Mouse (Mus musculus): ENCODE data around the gene Plod3. TPM values are rescaled to one million over a fixed set of nuclear protein-coding genes. Genes with fewer than 3 reads are reported as not detected.

The Plod3 gene
- polyA plus RNA-seq, 1 experiment from 2014 or later: 34.0 TPM

DNA sequence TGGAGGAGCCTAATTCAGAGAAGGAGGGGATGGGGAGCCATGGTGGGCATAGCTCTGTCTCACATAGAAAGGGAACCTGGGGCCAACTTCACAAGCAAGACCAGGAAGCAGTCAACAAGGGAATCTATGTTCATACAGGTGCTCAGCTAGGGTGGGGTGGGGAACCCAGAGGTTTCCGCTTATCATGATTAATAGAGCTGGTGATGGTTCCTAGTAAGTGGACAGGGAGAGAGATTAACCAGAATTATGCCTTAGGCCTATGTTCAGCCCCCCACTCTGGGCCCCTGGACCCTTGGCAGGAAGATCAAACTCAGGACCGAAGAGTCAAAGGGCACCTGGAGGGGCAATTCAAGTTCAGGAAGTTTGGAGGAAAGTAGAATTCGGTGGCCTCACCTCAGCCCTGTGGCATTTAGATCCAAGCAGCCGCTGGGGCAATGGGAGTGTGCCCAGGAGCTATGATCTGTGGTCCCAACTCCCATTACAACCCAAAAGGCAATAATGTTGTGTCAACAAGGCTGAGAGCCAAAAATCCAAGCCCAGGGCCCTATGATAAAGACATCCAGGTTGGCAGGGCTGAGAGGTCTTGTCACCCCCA, 19.9 kb upstream of the Plod3 start:
- Histone ChIP-seq H3K27ac (no peak overlapping the region), H3K27me3 (no peaks in the 10 kb centered on the region), H3K9ac (no peak overlapping the region), H3K9me3 (no peaks in the 10 kb centered on the region), H3K4me2 (no peak overlapping the region), H3K4me1 (replicated peaks) (peaks cover 11% of the 10 kb centered on the region), H3K36me3 (peaks cover 53% of the 10 kb centered on the region), H3K4me3 (no peak overlapping the region)
- no peak for ATAC-seq (ENCODE audit: low FRiP score)
- 96% methylated on average over 4 of the region's 4 CpGs for WGBS

DNA sequence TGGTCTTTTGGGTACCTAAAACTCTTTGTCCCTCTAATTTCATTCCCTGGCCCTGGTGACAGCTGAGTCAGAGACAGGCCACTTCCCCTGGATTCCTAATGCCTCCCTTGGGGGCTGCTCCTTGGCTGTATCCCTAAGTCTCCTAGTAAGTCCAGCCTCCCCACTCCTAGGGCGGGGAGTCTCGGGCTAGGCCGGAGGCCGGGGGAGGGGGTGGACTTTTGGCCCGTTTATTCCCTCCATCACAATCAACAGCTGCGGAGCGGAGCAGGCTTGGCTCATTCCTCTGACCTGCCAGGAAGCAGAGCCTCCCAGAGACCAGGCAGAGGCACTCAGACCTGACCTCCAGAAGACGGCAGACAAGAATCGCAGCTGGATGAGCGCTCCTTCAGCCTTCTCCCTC, 19.2 kb upstream of the Plod3 start:
- ATAC-seq (ENCODE audit: low FRiP score): no peak
- Histone ChIP-seq H3K9me3 (no peaks in the 10 kb centered on the region), H3K4me3 (no peak overlapping the region), H3K9ac (no peak overlapping the region), H3K27ac (no peak overlapping the region), H3K4me1 (replicated peaks) (peaks cover 11% of the 10 kb centered on the region), H3K27me3 (no peaks in the 10 kb centered on the region), H3K4me2 (no peak overlapping the region), H3K36me3 (peaks cover 53% of the 10 kb centered on the region)
- 79% methylated on average over 10 of the region's 10 CpGs for WGBS

- H3K4me1 ChIP-seq (replicated peaks): no peaks in the 10 kb centered on the region; the same call in 1 of the 2 replicates
- peaks cover 28% of the 10 kb centered on the region for H3K36me3 ChIP-seq
- WGBS: 75% methylated on average over 1 of the region's 1 CpGs
- H3K27me3 ChIP-seq: no peaks in the 10 kb centered on the region
- H3K9me3 ChIP-seq: no peaks in the 10 kb centered on the region
- H3K4me2 ChIP-seq: no peak overlapping the region
- no peak overlapping the region for H3K4me3 ChIP-seq
- ATAC-seq (ENCODE audit: low FRiP score): no peak
- no peak overlapping the region for H3K27ac ChIP-seq
- no peak overlapping the region for H3K9ac ChIP-seq
Observed at GRCm38 (mm10) chr5:136970703-136971102, 16.1 kb upstream of the Plod3 start.

DNA sequence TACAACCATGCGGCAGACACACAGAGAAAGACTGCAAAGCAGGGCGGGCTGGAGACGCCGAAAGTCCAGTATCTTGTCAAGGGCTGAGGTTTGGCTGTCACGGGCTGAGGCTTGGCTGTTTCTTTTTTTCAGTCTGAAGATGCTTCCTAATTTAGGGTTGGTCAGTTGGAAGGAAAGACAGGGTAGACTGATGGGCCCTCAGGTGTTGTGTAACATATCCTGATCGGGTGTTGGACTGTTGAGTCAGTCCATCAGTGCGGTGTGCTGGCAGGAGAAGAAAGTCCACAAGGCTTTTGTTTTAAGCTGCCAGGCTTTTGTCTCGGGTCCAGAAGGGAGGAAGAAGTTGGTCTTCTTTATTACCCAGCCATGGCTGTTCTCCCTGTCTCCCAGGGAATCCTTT, 13.1 kb upstream of the Plod3 start:
- Histone ChIP-seq H3K27me3 (no peaks in the 10 kb centered on the region), H3K4me3 (no peak overlapping the region), H3K4me1 (replicated peaks) (no peaks in the 10 kb centered on the region), H3K9ac (no peak overlapping the region), H3K4me2 (no peak overlapping the region), H3K27ac (no peak overlapping the region), H3K36me3 (peaks cover 1% of the 10 kb centered on the region; the same call in 1 of the 2 replicates), H3K9me3 (no peaks in the 10 kb centered on the region)
- WGBS: 87% methylated on average over 8 of the region's 8 CpGs
- ATAC-seq (ENCODE audit: low FRiP score): no peak

- Histone ChIP-seq H3K27me3 (no peaks in the 10 kb centered on the region), H3K9me3 (no peaks in the 10 kb centered on the region), H3K36me3 (peaks cover 26% of the 10 kb centered on the region), H3K4me1 (replicated peaks) (no peaks in the 10 kb centered on the region), H3K27ac (no peak overlapping the region), H3K4me3 (no peak overlapping the region), H3K9ac (no peak overlapping the region), H3K4me2 (no peak overlapping the region)
- no peak for ATAC-seq (ENCODE audit: low FRiP score)
- 65% methylated on average over 4 of the region's 4 CpGs for WGBS
Observed at GRCm38 (mm10) chr5:136977769-136978168, 9.1 kb upstream of the Plod3 start.

GRCm38 (mm10) chr5:136979762-136980161, 7.1 kb upstream of the Plod3 start:
- H3K9ac ChIP-seq: no peak overlapping the region
- no peaks in the 10 kb centered on the region for H3K27me3 ChIP-seq
- 86% methylated on average over 2 of the region's 2 CpGs for WGBS
- H3K4me2 ChIP-seq: no peak overlapping the region
- H3K36me3 ChIP-seq: peaks cover 40% of the 10 kb centered on the region
- H3K4me1 ChIP-seq (replicated peaks): 0 out of 2 replicates have a peak, but pooled peaks cover under 1% of the 10 kb centered on the region
- ATAC-seq (ENCODE audit: low FRiP score): no peak
- no peak overlapping the region for H3K27ac ChIP-seq
- no peak overlapping the region for H3K4me3 ChIP-seq
- H3K9me3 ChIP-seq: no peaks in the 10 kb centered on the region

- H3K9me3 ChIP-seq: no peaks in the 10 kb centered on the region
Observed at GRCm38 (mm10) chr5:136980974-136981373, 5.8 kb upstream of the Plod3 start.

DNA sequence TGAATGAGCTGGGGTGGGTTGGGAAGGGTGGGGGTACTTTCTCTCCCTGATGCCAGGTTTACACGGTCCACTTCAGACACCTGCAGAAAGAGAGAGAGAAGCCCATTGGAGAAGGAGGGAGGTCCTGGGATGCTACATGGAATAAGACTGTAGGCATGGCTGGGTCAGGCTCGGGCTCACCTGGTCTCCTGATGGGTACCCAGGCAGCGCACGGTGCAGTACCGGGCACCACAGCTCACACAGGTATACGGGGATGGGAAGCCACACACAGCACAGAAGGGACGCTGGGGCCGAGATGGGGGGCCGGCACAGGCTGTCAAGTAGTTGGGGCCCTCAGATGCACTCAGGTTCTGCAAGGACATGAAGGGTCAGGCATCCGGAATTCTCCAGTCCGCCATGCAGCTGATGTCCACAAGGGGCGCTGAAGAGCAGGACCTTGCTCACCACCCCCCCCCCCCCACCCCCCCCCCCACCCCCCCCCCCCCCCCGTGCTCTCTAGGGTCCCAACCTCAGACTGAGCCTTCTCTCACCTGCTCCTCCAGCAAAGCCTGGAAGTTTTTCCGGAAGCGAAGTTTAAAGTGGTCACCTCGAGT, 4.4 kb upstream of the Plod3 start:
- Histone ChIP-seq H3K4me2 (no peak overlapping the region), H3K36me3 (peaks cover 40% of the 10 kb centered on the region), H3K9me3 (no peaks in the 10 kb centered on the region), H3K9ac (no peak overlapping the region), H3K4me3 (no peak overlapping the region), H3K27ac (no peak overlapping the region), H3K27me3 (no peaks in the 10 kb centered on the region), H3K4me1 (replicated peaks) (peaks cover 14% of the 10 kb centered on the region)
- no peak for ATAC-seq (ENCODE audit: low FRiP score)
- WGBS: 73% methylated on average over 10 of the region's 16 CpGs

More at GRCm38 (mm10) chr5:136980974-136981373, 5.8 kb upstream of the Plod3 start:
- ATAC-seq (ENCODE audit: low FRiP score): no peak
- Histone ChIP-seq H3K4me1 (replicated peaks) (peaks cover 9% of the 10 kb centered on the region), H3K36me3 (peaks cover 40% of the 10 kb centered on the region), H3K4me3 (no peak overlapping the region), H3K4me2 (no peak overlapping the region), H3K27me3 (no peaks in the 10 kb centered on the region), H3K27ac (no peak overlapping the region), H3K9ac (no peak overlapping the region)
- 93% methylated on average over 8 of the region's 8 CpGs for WGBS

DNA sequence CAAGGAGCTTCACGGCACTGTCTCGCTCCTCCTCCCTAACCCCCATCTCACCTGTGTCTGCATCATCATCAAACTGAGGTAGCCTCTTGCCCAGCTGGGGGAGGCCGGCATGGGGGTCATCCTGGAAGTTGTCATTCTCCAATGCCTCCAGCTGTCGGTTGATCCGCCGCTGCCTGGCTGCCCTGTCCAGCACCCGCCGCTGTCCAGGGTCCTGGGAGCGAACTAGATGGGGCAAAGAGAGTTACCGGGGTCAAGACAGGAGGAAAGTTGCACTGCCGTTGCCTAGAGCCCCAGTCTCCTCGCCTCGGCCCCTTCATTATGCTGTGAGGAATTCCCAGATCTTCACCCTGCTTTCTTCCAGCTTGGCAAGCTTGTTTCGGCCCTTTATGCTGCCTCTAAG, 2.0 kb upstream of the Plod3 start:
- peaks cover 48% of the 10 kb centered on the region for H3K36me3 ChIP-seq
- no peak overlapping the region for H3K4me2 ChIP-seq
- no peak overlapping the region for H3K27ac ChIP-seq
- H3K4me3 ChIP-seq: no peak overlapping the region
- 67% methylated on average over 14 of the region's 14 CpGs for WGBS
- no peaks in the 10 kb centered on the region for H3K27me3 ChIP-seq
- no peaks in the 10 kb centered on the region for H3K9me3 ChIP-seq
- no peak for ATAC-seq (ENCODE audit: low FRiP score)
- H3K9ac ChIP-seq: no peak overlapping the region
- peaks cover 30% of the 10 kb centered on the region for H3K4me1 ChIP-seq (replicated peaks)

DNA sequence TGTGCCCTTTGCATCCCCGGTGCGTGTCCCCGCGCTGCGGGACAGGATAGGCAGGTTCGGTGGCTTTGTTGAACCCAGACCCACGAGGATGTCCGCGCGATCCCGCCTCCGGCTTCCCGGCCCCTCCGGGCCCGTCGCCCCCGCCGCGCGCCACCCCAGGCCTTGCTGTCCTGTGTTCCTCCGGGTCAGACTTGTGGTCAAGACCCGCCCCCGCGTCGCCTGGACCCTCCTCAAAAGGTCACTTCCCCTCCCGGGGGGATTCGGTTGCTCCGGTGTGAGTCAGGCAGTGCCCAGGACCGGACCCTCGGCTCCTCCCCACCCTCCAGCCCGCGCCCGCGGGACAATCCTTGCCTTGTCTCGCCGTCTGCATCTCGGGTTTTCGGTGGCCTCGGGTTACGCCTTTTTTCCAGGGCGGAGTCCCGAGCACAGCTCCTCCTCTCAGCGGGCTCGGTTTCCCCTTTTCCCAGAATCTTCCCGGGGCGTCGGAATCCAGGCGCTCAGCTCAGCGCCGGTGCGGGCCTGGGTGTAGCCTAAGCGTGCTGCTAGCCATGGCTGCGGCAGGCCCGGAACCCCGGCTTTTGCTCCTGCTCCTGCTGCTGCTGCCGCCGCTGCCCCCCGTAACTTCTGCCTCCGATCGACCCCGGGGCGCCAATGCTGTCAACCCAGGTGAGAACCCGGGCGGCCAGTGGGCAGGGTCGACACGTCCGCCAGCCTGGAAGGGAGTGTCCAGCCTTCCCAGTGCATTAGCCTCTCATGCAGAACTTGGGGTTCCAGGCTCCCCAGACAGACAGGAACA, 517 bp downstream of the Plod3 start:
- Histone ChIP-seq H3K9me3 (no peaks in the 10 kb centered on the region), H3K9ac (peak overlapping the region; percentile 98), H3K27me3 (no peaks in the 10 kb centered on the region), H3K4me3 (peak overlapping the region; percentile 90), H3K27ac (peak overlapping the region; percentile 96), H3K4me1 (replicated peaks) (peaks cover 30% of the 10 kb centered on the region), H3K36me3 (peaks cover 53% of the 10 kb centered on the region), H3K4me2 (peak overlapping the region; percentile 93)
- peak; percentile 60 for ATAC-seq (ENCODE audit: low FRiP score)
- under 1% methylated on average over 62 of the region's 67 CpGs for WGBS

GRCm38 (mm10) chr5:136987934-136988271, 1.1 kb downstream of the Plod3 start, which contains the start of gene Znhit1:
Znhit1 (minus strand) TSS chr5:136988021.
- Histone ChIP-seq H3K36me3 (peaks cover 59% of the 10 kb centered on the region), H3K4me2 (peak within 1 kb of the TSS; percentile 93), H3K4me1 (replicated peaks) (peaks cover 30% of the 10 kb centered on the region), H3K9ac (peak within 1 kb of the TSS; percentile 98), H3K9me3 (no peaks in the 10 kb centered on the region), H3K27me3 (no peaks in the 10 kb centered on the region), H3K4me3 (peak within 1 kb of the TSS; percentile 90), H3K27ac (peak within 1 kb of the TSS; percentile 96)
- 0 out of 2 replicates have a peak, but pooled peaks have one; percentile 7 for ATAC-seq (ENCODE audit: low FRiP score)
- WGBS: 5% methylated on average over 12 of the region's 12 CpGs

DNA sequence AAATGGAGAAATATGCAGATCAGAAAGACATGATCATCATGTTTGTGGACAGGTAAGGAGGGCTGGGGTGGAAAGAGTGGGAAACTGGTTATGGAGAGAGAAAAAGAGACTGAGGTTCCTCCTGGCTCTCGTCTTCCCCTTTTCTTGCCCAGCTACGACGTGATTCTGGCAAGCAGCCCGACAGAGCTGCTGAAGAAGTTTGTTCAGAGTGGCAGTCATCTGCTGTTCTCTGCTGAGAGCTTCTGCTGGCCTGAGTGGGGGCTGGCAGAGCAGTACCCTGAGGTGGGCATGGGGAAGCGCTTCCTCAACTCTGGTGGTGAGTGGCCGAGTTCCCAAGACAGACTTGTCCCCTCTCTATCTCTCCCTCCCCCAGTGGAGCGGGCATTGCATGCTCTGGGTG, 1.6 kb downstream of the Plod3 start:
- 81% methylated on average over 7 of the region's 7 CpGs for WGBS
- Histone ChIP-seq H3K4me1 (replicated peaks) (peaks cover 30% of the 10 kb centered on the region), H3K9me3 (no peaks in the 10 kb centered on the region), H3K9ac (peak overlapping the region; percentile 98), H3K4me2 (peak overlapping the region; percentile 93), H3K27ac (peak overlapping the region; percentile 96; the same call in 1 of the 2 replicates), H3K27me3 (no peaks in the 10 kb centered on the region), H3K36me3 (peaks cover 63% of the 10 kb centered on the region), H3K4me3 (peak overlapping the region; percentile 90)
- no peak for ATAC-seq (ENCODE audit: low FRiP score)
